Mouse (Mus musculus): ENCODE results near the gene Rbm47.
A peak's percentile ranks its signal among the peaks of the same experiment; 100 is the strongest.

Rbm47 gene

GRCm38 (mm10) chr5:66085478-66085877 lies 87.4 kb downstream of the Rbm47 start:
- no peak for DNase-seq (ENCODE audit: low spot score)

DNA sequence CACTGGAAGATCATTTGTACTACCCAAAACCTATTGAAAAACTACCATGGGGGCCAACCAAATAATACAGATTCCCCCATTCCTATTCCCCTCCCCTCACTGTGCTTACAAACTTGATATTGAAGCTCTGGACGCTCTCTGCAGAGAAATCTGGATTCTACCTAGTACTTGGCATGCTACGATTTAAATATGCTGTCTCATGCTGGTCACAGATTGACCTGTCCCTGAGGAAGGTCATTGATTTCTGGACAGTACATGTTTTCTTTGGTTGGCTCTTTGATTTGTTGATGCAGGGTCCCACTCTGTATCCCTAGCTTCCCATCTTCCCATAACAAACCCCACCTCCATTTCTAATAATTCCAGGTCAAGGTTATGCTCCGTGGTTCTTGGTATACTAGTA lies 88.4 kb downstream of the Rbm47 start:
- no peak for DNase-seq (ENCODE audit: low spot score)

GRCm38 (mm10) chr5:66083350-66083749 lies 89.6 kb downstream of the Rbm47 start:
- DNase-seq (ENCODE audit: low spot score), result peak; percentile 60

- DNase-seq (ENCODE audit: low spot score), result no peak
Observed at GRCm38 (mm10) chr5:66082229-66082572, 90.7 kb downstream of the Rbm47 start.

DNA sequence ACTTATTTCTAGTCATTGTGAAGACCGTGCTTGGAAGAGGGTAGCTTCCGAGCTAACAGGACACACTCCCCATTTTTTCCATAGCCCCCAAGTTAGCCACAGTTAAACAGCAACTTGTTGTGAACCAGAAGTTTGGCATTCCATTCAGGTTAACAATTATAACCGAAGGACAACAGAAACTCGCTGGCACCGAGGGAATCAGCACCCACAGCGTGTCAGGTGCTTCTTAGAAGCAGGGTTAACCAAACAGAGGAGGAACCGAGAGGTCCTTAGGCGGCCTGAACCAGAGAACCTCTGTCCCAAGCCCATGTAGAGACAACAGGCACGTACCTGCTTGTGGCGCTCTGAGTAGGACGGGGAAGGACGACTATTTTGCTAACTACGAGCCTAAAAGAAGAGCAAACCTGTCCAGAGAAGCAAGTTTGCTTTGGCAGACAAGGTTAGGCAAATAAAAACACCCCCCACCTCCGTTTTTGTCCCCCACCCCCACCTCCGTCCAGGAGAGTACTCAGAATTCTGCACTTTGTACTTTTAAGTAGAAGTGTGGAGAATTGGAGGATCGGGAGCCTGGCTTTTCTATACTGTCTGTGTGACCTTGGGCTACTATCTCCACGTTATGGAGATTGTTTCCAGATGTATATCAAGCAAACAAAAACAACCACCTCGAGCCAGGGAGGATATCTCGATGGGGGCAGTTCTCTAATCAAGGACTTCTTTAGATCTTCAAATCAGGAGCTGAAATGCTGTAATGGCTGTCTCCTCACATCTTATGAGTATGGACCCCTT lies 91.3 kb downstream of the Rbm47 start:
- no peak for DNase-seq (ENCODE audit: low spot score)

- no peak for DNase-seq (ENCODE audit: low spot score)
Observed at GRCm38 (mm10) chr5:66080529-66081220, 92.2 kb downstream of the Rbm47 start.

DNA sequence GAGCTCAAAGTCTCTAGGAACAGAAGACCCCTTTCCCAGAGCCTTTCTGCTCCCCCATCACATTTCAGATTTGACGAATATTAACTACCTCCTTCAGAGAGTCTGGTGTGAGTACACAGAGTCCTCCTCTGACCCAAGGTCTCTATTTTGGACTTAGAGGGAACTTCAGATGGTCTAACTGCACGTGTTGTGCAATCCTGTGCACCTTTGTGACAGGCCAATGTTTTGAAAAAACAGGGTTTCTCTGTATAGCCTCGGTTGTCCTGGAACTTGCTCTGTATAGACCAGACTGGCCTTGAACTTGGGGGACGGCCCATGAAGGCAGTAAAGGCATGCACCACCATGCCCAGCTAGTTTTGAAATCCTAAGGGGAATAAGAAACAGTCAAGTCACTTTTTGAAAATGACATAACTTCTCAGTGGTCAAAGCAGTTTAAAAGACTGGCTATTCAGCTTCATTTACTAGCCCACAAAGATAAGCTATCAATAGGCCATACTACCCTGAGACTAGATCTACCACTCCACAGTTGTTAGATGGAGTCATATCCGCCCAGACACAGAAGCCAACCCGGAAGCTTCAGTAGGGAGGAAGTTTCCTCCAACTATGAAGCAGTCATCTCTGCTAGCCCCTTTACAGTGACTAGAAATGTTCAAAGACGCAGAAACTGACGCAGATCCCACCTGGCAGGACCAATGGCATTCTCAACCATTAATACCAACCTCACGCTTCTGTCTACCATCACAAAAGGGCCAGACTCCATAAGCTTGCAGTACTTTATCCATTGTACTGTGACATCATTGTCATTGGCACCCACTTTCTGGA lies 93.3 kb downstream of the Rbm47 start:
- no peak for DNase-seq (ENCODE audit: low spot score)

DNA sequence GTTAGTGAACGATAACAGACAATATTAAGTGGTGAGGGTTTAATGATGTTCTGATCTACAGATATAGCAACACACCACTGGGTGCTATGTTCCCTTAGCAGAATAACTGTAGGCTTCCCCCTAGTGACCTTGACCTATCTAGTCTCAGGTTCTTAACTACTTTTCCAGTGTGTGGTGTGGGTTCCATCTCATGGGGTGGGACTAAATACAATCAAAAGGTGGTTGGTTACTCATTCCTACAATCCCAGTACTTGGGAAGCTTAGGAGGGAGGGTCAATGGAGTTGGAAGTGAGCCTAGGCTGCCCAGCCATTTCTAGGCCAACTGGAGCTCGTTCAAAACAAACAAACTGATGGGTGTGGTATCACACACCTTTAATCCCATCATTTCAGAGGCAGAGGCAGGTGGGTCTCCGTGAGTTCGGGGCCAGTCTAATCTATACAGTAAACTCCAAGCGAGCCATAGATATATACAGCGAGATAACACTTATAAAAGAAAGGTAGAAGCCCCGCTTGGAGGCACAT lies 94.4 kb downstream of the Rbm47 start:
- DNase-seq (ENCODE audit: low spot score), result no peak

- peak; percentile 59 for DNase-seq (ENCODE audit: low spot score)
Observed at GRCm38 (mm10) chr5:66077416-66077815, 95.5 kb downstream of the Rbm47 start.

DNA sequence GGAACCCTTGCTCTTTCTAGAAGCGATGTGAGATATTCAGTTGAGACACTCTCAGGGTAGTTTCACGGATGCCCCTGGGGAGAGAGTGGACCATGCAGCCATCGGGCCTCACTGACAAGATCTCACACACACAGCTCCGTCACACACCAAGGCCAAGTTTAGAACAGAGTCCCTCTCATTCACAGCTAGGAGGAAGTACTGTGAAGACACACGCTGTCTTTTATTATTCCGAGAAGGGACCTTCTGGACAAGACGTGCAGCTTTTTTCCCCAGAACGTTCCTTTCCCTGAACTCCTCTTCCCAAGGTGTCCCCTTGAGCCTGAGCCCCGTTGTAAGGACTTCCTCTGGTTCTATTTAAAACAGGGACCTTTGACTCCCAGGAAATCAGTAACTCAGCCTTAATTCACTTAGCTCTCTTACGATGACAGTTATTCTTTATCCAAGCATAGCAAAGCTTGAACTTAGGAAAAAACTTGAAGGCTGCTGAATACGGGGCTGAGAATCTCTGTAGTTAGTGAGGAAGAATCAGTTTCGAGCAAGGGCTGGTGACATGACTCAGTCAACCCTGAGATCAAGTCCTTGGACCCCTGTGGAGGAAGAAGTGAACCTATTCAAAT lies 96.1 kb downstream of the Rbm47 start:
- no peak for DNase-seq (ENCODE audit: low spot score)

- no peak for DNase-seq (ENCODE audit: low spot score)
Observed at GRCm38 (mm10) chr5:66075906-66076305, 97.0 kb downstream of the Rbm47 start.

DNA sequence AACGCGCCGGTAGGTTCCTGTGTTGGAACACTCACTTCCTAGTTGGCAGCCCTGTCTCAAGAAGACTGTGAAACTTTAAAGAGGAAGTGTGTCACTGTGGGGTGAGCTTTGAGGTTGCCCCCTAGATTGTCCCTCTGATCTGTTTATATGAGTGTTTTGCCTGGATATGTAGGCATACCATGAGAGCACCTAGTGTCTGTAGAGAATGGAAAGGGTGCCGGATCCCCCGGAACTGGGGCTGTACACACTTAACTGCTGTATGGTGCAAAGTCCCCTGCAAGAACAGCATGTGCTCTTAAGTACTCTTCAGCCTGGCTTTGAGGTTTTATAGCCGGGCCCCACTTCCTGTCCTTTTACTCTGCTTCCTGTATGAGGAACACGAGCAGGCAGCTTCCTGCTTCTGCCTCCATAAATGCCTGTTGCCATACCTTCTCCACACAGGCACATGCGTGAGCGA lies 97.9 kb downstream of the Rbm47 start:
- DNase-seq (ENCODE audit: low spot score), result no peak

DNA sequence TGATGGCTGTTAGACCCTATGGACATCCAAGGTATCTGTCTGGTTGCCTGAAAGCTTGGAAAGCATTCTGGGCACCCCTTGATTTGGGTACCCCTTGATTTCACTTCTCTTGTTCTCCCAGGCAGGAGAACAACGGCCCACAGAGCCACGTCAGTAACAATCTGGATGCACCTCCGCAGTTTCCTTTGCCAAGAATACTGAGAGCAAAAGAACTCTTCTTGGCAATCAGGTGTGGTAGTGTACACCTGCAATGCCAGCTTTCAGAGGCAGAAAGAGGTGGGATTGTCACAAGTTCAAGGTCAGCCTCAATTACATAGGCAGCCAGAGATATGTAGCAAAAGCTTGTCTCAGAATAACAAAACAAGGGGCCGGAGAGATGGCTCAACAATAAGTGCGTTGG lies 98.7 kb downstream of the Rbm47 start:
- DNase-seq (ENCODE audit: low spot score), result no peak

DNA sequence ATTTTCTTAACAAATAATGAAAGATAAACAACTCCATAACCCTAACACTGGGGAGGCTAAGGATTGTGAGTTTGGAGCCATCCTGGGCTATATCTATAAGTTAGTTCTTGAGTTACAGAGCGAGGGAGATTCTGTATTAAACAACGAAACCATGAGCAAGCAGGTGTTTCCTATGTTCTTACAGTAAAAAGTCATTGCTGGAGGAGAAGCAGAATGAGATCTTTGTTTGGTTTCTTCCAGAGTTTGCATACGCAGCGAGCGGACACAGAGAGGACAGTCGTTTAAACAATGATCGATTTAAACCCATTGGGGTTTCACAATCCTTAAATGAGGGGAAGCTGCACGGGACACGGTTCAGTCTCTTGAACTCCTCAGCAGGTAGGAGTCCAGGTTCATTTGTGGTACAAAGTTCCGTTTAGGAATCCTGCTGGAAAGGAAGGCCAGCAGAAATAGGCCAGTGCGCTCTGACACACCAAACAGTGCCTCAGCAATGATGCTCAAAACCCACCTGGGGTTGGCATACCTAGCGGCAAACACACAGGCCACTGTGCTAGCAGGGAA lies 99.2 kb downstream of the Rbm47 start:
- no peak for DNase-seq (ENCODE audit: low spot score)

DNA sequence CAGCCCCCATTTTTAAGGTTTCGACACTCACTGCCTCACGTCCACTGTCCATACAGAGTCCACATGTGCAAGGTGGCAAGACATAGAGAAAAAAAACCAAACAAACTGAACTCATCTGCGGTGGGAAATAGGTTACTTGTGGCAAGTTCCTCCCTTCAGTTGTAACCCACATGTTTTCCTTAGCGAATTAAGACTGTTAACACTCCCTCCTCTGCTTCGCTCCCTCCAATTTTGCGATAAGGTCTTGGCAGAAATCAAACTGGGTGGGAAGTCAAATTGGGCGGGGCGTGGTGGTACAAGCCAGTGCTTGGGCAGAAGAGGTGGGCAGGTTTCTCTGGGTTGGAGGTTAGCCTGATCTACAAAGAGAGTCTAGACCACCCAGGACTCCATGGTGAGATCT lies 101.2 kb downstream of the Rbm47 start:
- DNase-seq (ENCODE audit: low spot score), result no peak

GRCm38 (mm10) chr5:66070350-66070749 lies 102.6 kb downstream of the Rbm47 start:
- DNase-seq (ENCODE audit: low spot score), result no peak

DNA sequence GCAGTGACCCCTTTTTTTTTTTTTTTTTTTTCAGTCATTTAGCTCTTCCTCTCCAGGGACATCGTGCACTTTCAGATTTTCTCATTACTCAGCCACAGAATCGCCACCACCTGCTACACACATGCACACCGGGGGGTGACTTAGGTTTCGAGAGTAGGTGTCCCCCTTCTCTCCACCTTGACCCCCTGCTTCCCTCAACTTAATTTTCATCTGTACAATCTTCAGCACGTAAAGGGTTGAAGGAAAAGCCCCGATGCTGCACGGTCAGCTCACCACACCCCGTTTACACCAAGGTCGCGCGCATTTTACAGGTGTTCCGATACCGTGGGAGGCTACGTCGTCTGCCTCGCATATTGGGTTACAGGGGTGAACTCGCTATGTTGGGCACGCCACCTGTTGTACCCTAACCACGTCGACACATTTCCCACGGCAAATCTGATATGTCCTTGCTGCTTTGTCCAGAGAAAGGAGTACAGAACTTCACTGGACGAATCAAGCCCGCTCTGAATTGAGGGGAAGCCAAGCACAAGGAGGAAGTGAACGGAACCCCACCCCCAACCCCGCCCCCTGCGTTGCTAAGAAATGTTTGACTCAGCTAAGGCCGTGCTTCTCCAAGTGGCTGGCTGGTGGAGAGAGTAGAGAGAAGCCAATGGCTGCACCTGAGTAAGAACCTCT lies 103.3 kb downstream of the Rbm47 start:
- DNase-seq (ENCODE audit: low spot score), result no peak

- DNase-seq (ENCODE audit: low spot score), result no peak
Observed at GRCm38 (mm10) chr5:66069133-66069469, 103.8 kb downstream of the Rbm47 start.

GRCm38 (mm10) chr5:66068068-66068920 lies 104.6 kb downstream of the Rbm47 start:
- no peak for DNase-seq (ENCODE audit: low spot score)

DNA sequence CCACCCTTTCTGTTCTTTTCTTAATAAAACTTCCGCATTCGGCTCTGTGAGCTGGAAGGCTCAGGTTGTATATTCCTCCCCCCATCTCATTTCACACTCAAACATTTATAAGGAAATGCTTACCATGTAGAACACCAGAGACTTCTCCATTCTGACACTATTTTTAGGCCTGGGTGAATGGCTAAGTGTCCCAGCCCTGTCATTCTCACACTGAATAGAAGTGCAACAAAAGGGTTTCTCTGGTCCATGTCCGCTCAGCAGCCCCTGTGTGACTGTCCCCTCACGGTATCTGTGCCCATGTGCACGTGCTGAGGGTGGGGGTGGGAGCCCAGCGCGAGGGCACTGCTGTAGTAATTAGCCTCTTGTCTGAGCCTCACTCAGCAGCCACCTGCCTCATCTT lies 105.7 kb downstream of the Rbm47 start:
- no peak for DNase-seq (ENCODE audit: low spot score)

- DNase-seq (ENCODE audit: low spot score), result no peak
Observed at GRCm38 (mm10) chr5:66062930-66063220, 110.0 kb downstream of the Rbm47 start.

All from ovary, postnatal 14 days (tissue).